Mouse (Mus musculus) ovary, postnatal 10 days (tissue): ENCODE measurements around the gene 4931428L18Rik.

Experiments used
- DNase-seq: peaks from one replicate; pipeline ENCODE4 v3.0.0; 2022; ENCODE audit warnings: low spot score

4931428L18Rik gene

GRCm38 (mm10) chr1:31222564-31222963 lies at the start of gene 4931428L18Rik, which contains the start of gene Pih1d3:
Gene 4931428L18Rik (minus strand): TSS chr1:31222684.
Gene Pih1d3 (plus strand): TSS chr1:31222838.
- no peak for DNase-seq

GRCm38 (mm10) chr1:31260218-31260923 lies 37.9 kb upstream of the 4931428L18Rik start:
- DNase-seq: no peak

GRCm38 (mm10) chr1:31233319-31234036 lies 11.0 kb upstream of the 4931428L18Rik start:
- DNase-seq: no peak

- no peak for DNase-seq
These were observed 1.8 kb downstream of the 4931428L18Rik start for GRCm38 (mm10) chr1:31220599-31221250.

GRCm38 (mm10) chr1:31214831-31215230 lies 7.7 kb downstream of the 4931428L18Rik start:
- no peak for DNase-seq

- no peak for DNase-seq
These were observed 12.3 kb downstream of the 4931428L18Rik start for GRCm38 (mm10) chr1:31210144-31210543.

GRCm38 (mm10) chr1:31205770-31206169 lies 16.7 kb downstream of the 4931428L18Rik start:
- no peak for DNase-seq

GRCm38 (mm10) chr1:31205346-31205745 lies 17.1 kb downstream of the 4931428L18Rik start:
- no peak for DNase-seq

- no peak for DNase-seq
These were observed 18.7 kb downstream of the 4931428L18Rik start for GRCm38 (mm10) chr1:31203771-31204170.

GRCm38 (mm10) chr1:31196959-31197358 lies 25.5 kb downstream of the 4931428L18Rik start:
- no peak for DNase-seq

GRCm38 (mm10) chr1:31195633-31196032 lies 26.9 kb downstream of the 4931428L18Rik start:
- DNase-seq: no peak

GRCm38 (mm10) chr1:31190237-31190866 lies 32.1 kb downstream of the 4931428L18Rik start:
- no peak for DNase-seq

- DNase-seq: no peak
These were observed 44.2 kb downstream of the 4931428L18Rik start for GRCm38 (mm10) chr1:31178264-31178663.

- DNase-seq: no peak
These were observed 46.4 kb downstream of the 4931428L18Rik start, which contains the start of gene Lgsn for GRCm38 (mm10) chr1:31176101-31176500. Gene Lgsn (plus strand): TSS chr1:31176401.

- DNase-seq: no peak
These were observed 47.1 kb downstream of the 4931428L18Rik start for GRCm38 (mm10) chr1:31175401-31175800.

- no peak for DNase-seq
These were observed 57.0 kb downstream of the 4931428L18Rik start for GRCm38 (mm10) chr1:31165326-31166121.

- DNase-seq: no peak
These were observed 57.8 kb downstream of the 4931428L18Rik start for GRCm38 (mm10) chr1:31164527-31165189.

- DNase-seq: no peak
These were observed 65.6 kb downstream of the 4931428L18Rik start for GRCm38 (mm10) chr1:31156884-31157283.

GRCm38 (mm10) chr1:31156185-31156584 lies 66.3 kb downstream of the 4931428L18Rik start:
- no peak for DNase-seq

GRCm38 (mm10) chr1:31153793-31154349 lies 68.6 kb downstream of the 4931428L18Rik start:
- DNase-seq: no peak
